Mouse (Mus musculus) CH12.LX (cell line): ENCODE data around the gene Fxyd1. TPM values are rescaled to one million over a fixed set of nuclear protein-coding genes. Genes with fewer than 3 reads are reported as not detected.

Source experiments
- DNase-seq: peaks from one replicate; pipeline ENCODE4 v3.0.0-alpha.2; 2013; ENCODE audit errors: extremely low read depth
- H3K27ac ChIP-seq: 2 replicates; pipeline ENCODE4 v1.5.1; 2012; ENCODE audit warnings: low read depth, mild to moderate bottlenecking, control low read depth, moderate library complexity; ENCODE audit not compliant: insufficient read depth
- H3K27me3 ChIP-seq: replicated peaks from 2 replicates; pipeline ENCODE3; 2012; ENCODE audit warnings: inconsistent platforms
- H3K36me3 ChIP-seq, 2 experiments: replicated peaks in 1 of 2; 2 replicates each; pipeline versions ENCODE3 to v1.6.1; 2012; ENCODE audit warnings: inconsistent platforms in 1 of 2, low read length in 1 of 2, mild to moderate bottlenecking in 1 of 2, mixed read lengths in 1 of 2, moderate library complexity in 1 of 2; ENCODE audit not compliant: control insufficient read depth in 1 of 2, insufficient read depth in 1 of 2
- H3K4me1 ChIP-seq, 2 experiments: 2 replicates each; pipeline ENCODE4 v1.6.1; 2012; ENCODE audit warnings: inconsistent platforms in 1 of 2, moderate library complexity in 1 of 2; ENCODE audit not compliant: insufficient read depth in 2 of 2, control insufficient read depth in 1 of 2
- H3K4me2 ChIP-seq: 2 replicates; pipeline ENCODE4 v1.6.1; 2012; ENCODE audit warnings: low read depth, mild to moderate bottlenecking, control low read depth; ENCODE audit not compliant: poor library complexity, insufficient read depth, severe bottlenecking
- H3K4me3 ChIP-seq, 3 experiments: fragments of 150-350 bp in 1 of 3; sonication (generic) in 1 of 3; replicated peaks in 1 of 3; 2 replicates each; pipeline versions ENCODE3 to v1.5.1; 2011 to 2012; ENCODE audit warnings: low read depth in 2 of 3, low read length in 2 of 3, mild to moderate bottlenecking in 2 of 3, moderate library complexity in 2 of 3, control low read depth in 1 of 3, improper control_type of control experiment in 1 of 3, inconsistent platforms in 1 of 3, mixed read lengths in 1 of 3; ENCODE audit not compliant: poor library complexity in 1 of 3
- H3K79me2 ChIP-seq: replicated peaks from 2 replicates; pipeline ENCODE4 v1.6.1; 2012; ENCODE audit warnings: mild to moderate bottlenecking, moderate library complexity; ENCODE audit not compliant: control insufficient read depth, poor library complexity, insufficient read depth, severe bottlenecking; ENCODE audit errors: extremely low read depth
- H3K9ac ChIP-seq: 2 replicates; pipeline ENCODE4 v1.6.1; 2012; ENCODE audit warnings: low read depth, mild to moderate bottlenecking, control low read depth, moderate library complexity; ENCODE audit not compliant: insufficient read depth
- H3K9me3 ChIP-seq: replicated peaks from 2 replicates; pipeline ENCODE3; 2012; ENCODE audit warnings: low read length, inconsistent platforms, mixed read lengths
- BHLHE40 ChIP-seq: IDR thresholded peaks from 2 replicates; pipeline ENCODE4 v1.6.1; 2011; ENCODE audit warnings: mild to moderate bottlenecking, low read depth, low read length, improper control_type of control experiment
- CHD1 ChIP-seq: IDR thresholded peaks from 2 replicates; pipeline ENCODE4 v1.6.1; 2012; ENCODE audit warnings: low read depth, low read length, improper control_type of control experiment, inconsistent platforms
- E2F4 ChIP-seq: IDR thresholded peaks from 2 replicates; pipeline ENCODE4 v1.6.1; 2011; ENCODE audit warnings: low read depth, low read length, improper control_type of control experiment; ENCODE audit not compliant: insufficient replicate concordance
- EP300 ChIP-seq: IDR thresholded peaks from 2 replicates; pipeline ENCODE4 v1.6.1; 2011; ENCODE audit warnings: low read length, improper control_type of control experiment
- ETS1 ChIP-seq: conservative IDR thresholded peaks from 2 replicates; pipeline ENCODE4 v1.6.1; 2012; ENCODE audit warnings: low read depth, mild to moderate bottlenecking, inconsistent platforms, low read length, improper control_type of control experiment, moderate library complexity
- GABPA ChIP-seq: IDR thresholded peaks from 2 replicates; pipeline ENCODE4 v1.6.1; 2012; ENCODE audit warnings: low read depth, low read length, improper control_type of control experiment, inconsistent platforms; ENCODE audit not compliant: insufficient replicate concordance
- MAX ChIP-seq: IDR thresholded peaks from 2 replicates; pipeline ENCODE4 v1.6.1; 2011; ENCODE audit warnings: low read length, improper control_type of control experiment
- NELFE ChIP-seq: IDR thresholded peaks from 2 replicates; pipeline ENCODE4 v1.6.1; 2011; ENCODE audit warnings: low read depth, low read length, improper control_type of control experiment
- NRF1 ChIP-seq: IDR thresholded peaks from 2 replicates; pipeline ENCODE4 v1.6.1; 2014; ENCODE audit warnings: low read depth, mild to moderate bottlenecking, inconsistent platforms, low read length, improper control_type of control experiment, moderate library complexity
- PAX5 ChIP-seq: IDR thresholded peaks from 2 replicates; pipeline ENCODE4 v1.6.1; 2012; ENCODE audit warnings: low read length, inconsistent platforms, mixed read lengths
- POLR2AphosphoS2 ChIP-seq: IDR thresholded peaks from 2 replicates; pipeline ENCODE4 v1.6.1; 2011; ENCODE audit warnings: low read depth, low read length, improper control_type of control experiment
- TBP ChIP-seq: conservative IDR thresholded peaks from 2 replicates; pipeline ENCODE4 v1.6.1; 2011; ENCODE audit warnings: low read depth, low read length, improper control_type of control experiment
- TCF12 ChIP-seq: IDR thresholded peaks from 2 replicates; pipeline ENCODE4 v1.6.1; 2014; ENCODE audit warnings: low read depth, mild to moderate bottlenecking, inconsistent platforms, low read length, improper control_type of control experiment
- USF2 ChIP-seq: conservative IDR thresholded peaks from 2 replicates; pipeline ENCODE4 v1.6.1; 2011; ENCODE audit warnings: low read depth, low read length, improper control_type of control experiment
- ZC3H11A ChIP-seq: IDR thresholded peaks from 2 replicates; pipeline ENCODE4 v1.6.1; 2012; ENCODE audit warnings: low read depth, mild to moderate bottlenecking, inconsistent platforms, low read length, improper control_type of control experiment
- ZKSCAN1 ChIP-seq: IDR thresholded peaks from 2 replicates; pipeline ENCODE4 v1.6.1; 2012; ENCODE audit warnings: low read depth, inconsistent platforms, low read length, improper control_type of control experiment, borderline replicate concordance
- ZNF384 ChIP-seq: IDR thresholded peaks from 2 replicates; pipeline ENCODE4 v1.6.1; 2012; ENCODE audit warnings: low read depth, low read length, improper control_type of control experiment, inconsistent platforms
- dilution Hi-C: fragments of 300-500 bp; cut with MboI; formaldehyde crosslinking; loops from 2 replicates; pipeline ENCODE4 v1.14.3; 2020; ENCODE audit warnings: low sequenced_read_pairs; ENCODE audit not compliant: extremely low pct_unique_long_range_greater_than_20kb, extremely low pct_ligation_motif_present
- in situ Hi-C: fragments of 300-500 bp; cut with MboI; formaldehyde crosslinking; loops from 3 replicates; pipeline ENCODE4 v1.14.3; 2019; ENCODE audit warnings: low sequenced_read_pairs, low pct_ligation_motif_present, low pct_unique_long_range_greater_than_20kb, mixed read lengths
- polyA plus RNA-seq: library from polyadenylated mRNA; unstranded; fragments of >175 nt; gene quantifications from 2 replicates; pipeline ENCODE4 v1.2.1, GENCODE M21; 2012; ENCODE audit warnings: low read depth; ENCODE audit not compliant: insufficient read length
- total RNA-seq, 2 experiments: library from RNA; depleted of rRNA; stranded (reverse); fragments of 300-350 nt in 1 of 2; fragments of >200 nt in 1 of 2; gene quantifications; 2 replicates each; pipeline ENCODE4 v1.2.3; 2012 to 2014

The Fxyd1 gene
- total and polyA plus RNA-seq, 3 experiments, result not detected

GRCm38 (mm10) chr7:31088206-31088605 lies 31.2 kb upstream of the Fxyd1 start:
- Histone ChIP-seq H3K36me3 (no peaks in the 10 kb centered on the region), H3K9ac (no peak overlapping the region), H3K4me2 (no peak overlapping the region), H3K9me3 (peaks cover 3% of the 10 kb centered on the region), H3K27me3 (peaks cover 11% of the 10 kb centered on the region), H3K27ac (no peak overlapping the region), H3K4me1 (peaks cover 0 to 10% of the 10 kb centered on the region in 2 experiments; a peak in 2 of 4 replicates), H3K79me2 (no peaks in the 10 kb centered on the region), H3K4me3 (no peak overlapping the region)
- no peak for DNase-seq
- dilution Hi-C loops (no loop called here), in situ Hi-C loops (no loop called here)
- TF ChIP-seq NELFE (no peak), ZNF384 (no peak), BHLHE40 (no peak), POLR2AphosphoS2 (no peak), ZKSCAN1 (no peak), TCF12 (no peak), GABPA (no peak), PAX5 (no peak), MAX (no peak), NRF1 (no peak), EP300 (no peak), CHD1 (no peak), E2F4 (no peak), USF2 (no peak), ETS1 (no peak)

GRCm38 (mm10) chr7:31087262-31087661 lies 30.3 kb upstream of the Fxyd1 start:
- H3K36me3 ChIP-seq, result no peaks in the 10 kb centered on the region
- TF ChIP-seq ZC3H11A (no peak), TBP (no peak), PAX5 (no peak), POLR2AphosphoS2 (no peak)
- H3K27ac ChIP-seq, result no peak overlapping the region
- H3K4me2 ChIP-seq, result no peak overlapping the region
- no peaks in the 10 kb centered on the region for H3K79me2 ChIP-seq
- no peak for DNase-seq
- H3K27me3 ChIP-seq, result peaks cover 8% of the 10 kb centered on the region
- in situ Hi-C loops (no loop called here), dilution Hi-C loops (no loop called here)
- no peak overlapping the region for H3K9ac ChIP-seq
- H3K4me3 ChIP-seq, result no peak overlapping the region
- peaks cover 0 to 16% of the 10 kb centered on the region in 2 experiments; a peak in 2 of 4 replicates for H3K4me1 ChIP-seq
- peaks cover 3% of the 10 kb centered on the region for H3K9me3 ChIP-seq
